Mouse (Mus musculus): ENCODE measurements around the gene Sugct. TPM values are rescaled to one million over a fixed set of nuclear protein-coding genes. Genes with fewer than 3 reads are reported as not detected.
"Not testable (repeated sequence)": the region's sequence is repeated elsewhere in the genome, so short reads cannot be mapped to it uniquely, and the experiment has no call there.

Sugct gene
- polyA plus RNA-seq, 1 experiment from 2014 or later, result 14.0 TPM

DNA sequence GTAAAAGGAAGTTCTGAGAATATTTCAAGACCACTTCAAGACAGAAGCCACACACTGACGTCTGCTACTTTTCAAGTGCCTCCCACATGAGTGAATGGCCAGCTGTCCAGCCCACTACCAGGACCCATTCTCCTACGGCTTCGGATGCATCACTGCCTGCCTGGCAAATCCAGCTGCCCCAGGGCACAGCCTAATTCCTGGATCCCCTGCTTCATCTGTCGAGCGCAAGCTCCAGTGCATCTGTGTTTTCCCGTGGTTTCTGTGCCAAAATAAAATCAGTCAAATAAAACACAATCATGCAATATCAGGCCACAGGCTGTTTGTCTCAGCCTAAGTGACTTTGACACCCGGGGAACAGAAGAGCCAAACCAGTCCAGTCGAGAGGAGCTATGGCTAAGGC lies 863.5 kb downstream of the Sugct start:
- Histone ChIP-seq H3K9ac (replicated peaks) (no peak overlapping the region), H3K4me3 (ENCODE audit: low read depth, low read length) (no peak overlapping the region), H3K27me3 (ENCODE audit: insufficient read depth, low read length) (no peaks in the 10 kb centered on the region), H3K9me3 (ENCODE audit: low read length) (no peaks in the 10 kb centered on the region), H3K36me3 (replicated peaks; ENCODE audit: insufficient read depth, low read length) (no peaks in the 10 kb centered on the region), H3K4me2 (ENCODE audit: low read depth, low read length) (no peak overlapping the region), H3K4me1 (ENCODE audit: insufficient read depth) (no peaks in the 10 kb centered on the region), H3K27ac (ENCODE audit: low read depth) (no peak overlapping the region)
- WGBS (ENCODE audit: insufficient replicate concordance), result 63% methylated on average over 8 of the region's 8 CpGs
- no peak for ATAC-seq
- no peak for TF ChIP-seq CTCF (IDR thresholded peaks at IDR 0.05; ENCODE audit: low read depth)
- no peak for TF ChIP-seq EP300 (IDR thresholded peaks at IDR 0.05; ENCODE audit: low read depth)
- no peak for DNase-seq

DNA sequence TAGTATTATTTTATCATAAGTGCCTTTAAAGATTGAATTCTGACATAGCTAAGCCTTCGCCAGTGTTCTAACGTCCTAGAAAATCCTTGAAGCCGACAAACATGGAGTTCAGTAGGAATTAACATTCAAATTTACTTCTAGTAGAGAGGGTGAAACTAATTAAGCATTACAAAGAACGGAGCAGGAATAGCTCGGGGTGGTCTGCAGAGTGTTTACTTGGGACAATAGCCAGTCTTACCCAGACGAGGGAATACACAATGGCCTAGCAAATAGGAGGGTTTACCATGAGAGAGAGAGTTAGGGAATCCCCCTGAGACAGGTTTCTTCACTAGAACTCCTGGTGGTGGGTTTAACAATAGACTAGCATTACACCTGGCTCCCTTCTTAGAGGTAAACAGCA lies 865.1 kb downstream of the Sugct start:
- not testable (repeated sequence) for H3K4me1 ChIP-seq (ENCODE audit: insufficient read depth); H3K4me3 ChIP-seq (ENCODE audit: low read depth, low read length)
- WGBS (ENCODE audit: insufficient replicate concordance), result 66% methylated on average over 6 of the region's 6 CpGs

DNA sequence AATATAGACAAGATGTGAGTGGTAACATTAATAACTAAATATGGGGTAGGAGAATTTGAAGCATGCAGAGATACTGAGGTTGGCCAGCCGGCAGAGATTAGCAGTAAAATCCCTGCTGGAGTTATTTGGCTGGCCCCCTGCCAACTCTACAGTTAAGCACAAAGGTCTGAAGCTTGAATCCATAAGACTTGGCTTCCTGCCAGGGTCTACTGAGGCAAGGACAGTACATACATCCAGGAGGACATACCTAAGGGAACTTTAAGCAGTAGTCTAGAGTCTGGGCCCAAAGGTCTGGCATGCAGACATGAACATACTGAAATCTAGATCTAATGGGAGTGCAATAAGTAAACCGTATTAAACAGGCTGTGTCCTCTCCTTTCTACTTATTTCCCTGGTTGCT lies 865.8 kb downstream of the Sugct start:
- H3K9me3 ChIP-seq (ENCODE audit: low read length), result no peaks in the 10 kb centered on the region
- no peak overlapping the region for H3K27ac ChIP-seq (ENCODE audit: low read depth)
- H3K9ac ChIP-seq (replicated peaks), result no peak overlapping the region
- no peaks in the 10 kb centered on the region for H3K36me3 ChIP-seq (replicated peaks; ENCODE audit: insufficient read depth, low read length)
- DNase-seq (peak; percentile 31), ATAC-seq (no peak)
- H3K4me1 ChIP-seq (ENCODE audit: insufficient read depth), result no peaks in the 10 kb centered on the region
- H3K4me3 ChIP-seq (ENCODE audit: low read depth, low read length), result no peak overlapping the region
- no peaks in the 10 kb centered on the region for H3K27me3 ChIP-seq (ENCODE audit: insufficient read depth, low read length)
- TF ChIP-seq CTCF (IDR thresholded peaks at IDR 0.05; ENCODE audit: low read depth) (no peak), EP300 (IDR thresholded peaks at IDR 0.05; ENCODE audit: low read depth) (no peak)
- no peak overlapping the region for H3K4me2 ChIP-seq (ENCODE audit: low read depth, low read length)
- WGBS (ENCODE audit: insufficient replicate concordance), result 53% methylated on average over 2 of the region's 2 CpGs

More for the DNA sequence above, 865.1 kb downstream of the Sugct start:
- H3K9ac ChIP-seq (replicated peaks); H3K36me3 ChIP-seq (replicated peaks; ENCODE audit: insufficient read depth, low read length); DNase-seq; ATAC-seq; H3K27ac ChIP-seq (ENCODE audit: low read depth); H3K4me2 ChIP-seq (ENCODE audit: low read depth, low read length); H3K27me3 ChIP-seq (ENCODE audit: insufficient read depth, low read length); H3K9me3 ChIP-seq (ENCODE audit: low read length): not testable (repeated sequence)

DNA sequence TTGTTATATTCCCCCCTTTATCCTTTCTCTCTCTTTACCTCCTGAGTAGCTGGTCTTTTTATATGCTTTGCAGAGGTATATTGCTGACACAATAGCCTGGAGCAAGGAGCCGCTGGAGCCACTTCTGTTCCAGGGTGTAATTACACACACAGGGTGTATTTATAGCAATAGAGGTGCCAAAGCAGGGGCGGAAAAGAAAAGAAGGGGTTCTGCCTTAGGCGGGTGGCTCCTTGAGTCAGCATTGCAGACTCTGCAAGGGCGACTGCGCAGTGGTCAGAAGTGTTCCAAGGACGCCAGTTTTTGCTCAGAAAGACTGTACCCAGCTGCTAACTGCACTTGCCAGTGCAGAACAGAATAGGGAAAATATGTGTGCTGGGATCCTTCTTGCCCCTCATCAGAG lies 869.7 kb downstream of the Sugct start:
- 72% methylated on average over 6 of the region's 6 CpGs for WGBS (ENCODE audit: insufficient replicate concordance)
- Histone ChIP-seq H3K36me3 (replicated peaks; ENCODE audit: insufficient read depth, low read length) (no peaks in the 10 kb centered on the region), H3K4me2 (ENCODE audit: low read depth, low read length) (no peak overlapping the region), H3K27ac (ENCODE audit: low read depth) (no peak overlapping the region), H3K27me3 (ENCODE audit: insufficient read depth, low read length) (no peaks in the 10 kb centered on the region), H3K4me3 (ENCODE audit: low read depth, low read length) (no peak overlapping the region), H3K9ac (replicated peaks) (no peak overlapping the region), H3K9me3 (ENCODE audit: low read length) (no peaks in the 10 kb centered on the region), H3K4me1 (ENCODE audit: insufficient read depth) (no peaks in the 10 kb centered on the region)
- TF ChIP-seq EP300 (IDR thresholded peaks at IDR 0.05; ENCODE audit: low read depth), result no peak
- TF ChIP-seq CTCF (IDR thresholded peaks at IDR 0.05; ENCODE audit: low read depth), result no peak
- DNase-seq, result no peak
- ATAC-seq, result no peak

DNA sequence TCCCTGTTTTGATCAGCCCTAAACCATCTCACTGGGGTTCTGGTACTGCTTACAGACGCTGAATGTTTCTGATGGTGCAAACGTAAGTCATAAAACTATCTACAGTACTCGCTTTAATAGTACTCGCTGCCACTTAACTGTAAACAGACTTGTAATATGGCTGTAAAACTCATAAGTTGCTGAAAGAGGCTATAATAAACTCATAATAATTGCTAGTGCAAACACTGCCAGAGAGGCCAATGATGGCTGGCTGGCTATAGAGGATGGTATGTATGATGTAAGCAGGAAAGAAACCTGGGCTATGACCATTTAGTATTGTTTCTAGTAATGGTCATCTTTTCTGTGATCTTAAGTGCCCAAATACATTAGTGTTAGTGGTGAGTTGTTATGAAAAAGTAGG lies 873.6 kb downstream of the Sugct start:
- Histone ChIP-seq H3K27me3 (ENCODE audit: insufficient read depth, low read length) (no peaks in the 10 kb centered on the region), H3K27ac (ENCODE audit: low read depth) (no peak overlapping the region), H3K36me3 (replicated peaks; ENCODE audit: insufficient read depth, low read length) (no peaks in the 10 kb centered on the region), H3K4me1 (ENCODE audit: insufficient read depth) (no peaks in the 10 kb centered on the region), H3K4me2 (ENCODE audit: low read depth, low read length) (no peak overlapping the region), H3K9me3 (ENCODE audit: low read length) (no peaks in the 10 kb centered on the region), H3K4me3 (ENCODE audit: low read depth, low read length) (no peak overlapping the region), H3K9ac (replicated peaks) (no peak overlapping the region)
- DNase-seq (no peak), ATAC-seq (no peak)
- TF ChIP-seq EP300 (IDR thresholded peaks at IDR 0.05; ENCODE audit: low read depth), result no peak
- WGBS (ENCODE audit: insufficient replicate concordance), result 73% methylated on average over 4 of the region's 4 CpGs

DNA sequence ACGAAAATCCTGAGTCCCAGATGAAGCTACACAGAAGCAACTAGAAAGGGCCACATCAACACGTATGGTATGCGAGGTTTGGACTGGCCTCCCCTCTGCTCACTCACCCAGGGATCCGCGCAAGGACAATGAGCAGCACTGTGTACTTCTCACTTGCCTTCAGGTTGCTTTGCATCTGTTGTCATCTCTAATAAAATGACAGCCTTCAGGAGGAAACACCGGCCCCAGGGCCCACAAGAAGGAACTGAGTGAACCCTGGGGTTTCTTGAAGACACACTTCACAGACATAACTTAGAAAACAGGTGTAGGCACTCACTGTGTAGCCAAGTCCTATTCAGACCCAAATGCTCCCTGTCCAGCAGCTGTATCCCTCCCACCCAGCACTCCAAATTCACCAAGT lies 877.9 kb downstream of the Sugct start:
- Histone ChIP-seq H3K27ac (ENCODE audit: low read depth) (no peak overlapping the region), H3K9ac (replicated peaks) (no peak overlapping the region), H3K4me1 (ENCODE audit: insufficient read depth) (no peaks in the 10 kb centered on the region), H3K36me3 (replicated peaks; ENCODE audit: insufficient read depth, low read length) (no peaks in the 10 kb centered on the region), H3K4me3 (ENCODE audit: low read depth, low read length) (no peak overlapping the region), H3K9me3 (ENCODE audit: low read length) (no peaks in the 10 kb centered on the region), H3K27me3 (ENCODE audit: insufficient read depth, low read length) (no peaks in the 10 kb centered on the region), H3K4me2 (ENCODE audit: low read depth, low read length) (no peak overlapping the region)
- ATAC-seq, result no peak
- TF ChIP-seq EP300 (IDR thresholded peaks at IDR 0.05; ENCODE audit: low read depth) (no peak), CTCF (IDR thresholded peaks at IDR 0.05; ENCODE audit: low read depth) (no peak)
- whole genome bisulfite sequencing (ENCODE audit: insufficient replicate concordance), result 64% methylated on average over 6 of the region's 6 CpGs
- no peak for DNase-seq

DNA sequence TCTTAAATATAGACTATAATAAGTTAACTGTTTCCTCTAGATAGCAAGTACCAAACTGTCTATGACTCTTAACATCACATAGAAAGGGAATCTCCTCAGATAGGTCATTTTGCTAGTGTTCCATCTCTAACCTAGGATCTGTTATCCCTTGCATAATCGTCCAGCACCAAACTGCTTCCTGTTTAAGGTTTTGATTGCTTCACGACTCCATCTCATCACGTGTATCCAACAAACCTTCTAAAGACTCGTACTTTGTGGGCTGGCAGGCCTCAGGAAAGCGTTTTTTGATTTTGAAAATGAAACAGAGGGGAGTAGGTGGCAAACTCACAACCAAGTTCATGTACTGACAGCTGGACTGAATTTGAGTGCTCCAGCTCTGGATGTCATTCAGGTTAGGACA lies 878.6 kb downstream of the Sugct start:
- TF ChIP-seq EP300 (IDR thresholded peaks at IDR 0.05; ENCODE audit: low read depth), result no peak
- Histone ChIP-seq H3K36me3 (replicated peaks; ENCODE audit: insufficient read depth, low read length) (no peaks in the 10 kb centered on the region), H3K27ac (ENCODE audit: low read depth) (no peak overlapping the region), H3K9me3 (ENCODE audit: low read length) (no peaks in the 10 kb centered on the region), H3K4me2 (ENCODE audit: low read depth, low read length) (no peak overlapping the region), H3K4me3 (ENCODE audit: low read depth, low read length) (no peak overlapping the region), H3K9ac (replicated peaks) (no peak overlapping the region), H3K4me1 (ENCODE audit: insufficient read depth) (no peaks in the 10 kb centered on the region), H3K27me3 (ENCODE audit: insufficient read depth, low read length) (no peaks in the 10 kb centered on the region)
- WGBS (ENCODE audit: insufficient replicate concordance), result 42% methylated on average over 5 of the region's 5 CpGs
- ATAC-seq, result no peak
- no peak for DNase-seq
